Mouse (Mus musculus) heart, postnatal 0 days (tissue): ENCODE data around the gene Tmem79.

Experiments
- CTCF ChIP-seq: IDR thresholded peaks from 2 replicates; pipeline ENCODE4 v1.5.1; 2016; ENCODE audit warnings: antibody characterized with exemption, control low read depth, low read depth
- EP300 ChIP-seq: IDR thresholded peaks from 2 replicates; pipeline ENCODE4 v1.6.1; 2016; ENCODE audit warnings: antibody characterized with exemption, low read depth

GRCm38 (mm10) chr3:88361096-88361495, 25.1 kb upstream of the Tmem79 start:
- TF ChIP-seq CTCF (no peak), EP300 (no peak)
